Mouse (Mus musculus): ENCODE measurements around the gene Clcn5.

Gene Clcn5

DNA sequence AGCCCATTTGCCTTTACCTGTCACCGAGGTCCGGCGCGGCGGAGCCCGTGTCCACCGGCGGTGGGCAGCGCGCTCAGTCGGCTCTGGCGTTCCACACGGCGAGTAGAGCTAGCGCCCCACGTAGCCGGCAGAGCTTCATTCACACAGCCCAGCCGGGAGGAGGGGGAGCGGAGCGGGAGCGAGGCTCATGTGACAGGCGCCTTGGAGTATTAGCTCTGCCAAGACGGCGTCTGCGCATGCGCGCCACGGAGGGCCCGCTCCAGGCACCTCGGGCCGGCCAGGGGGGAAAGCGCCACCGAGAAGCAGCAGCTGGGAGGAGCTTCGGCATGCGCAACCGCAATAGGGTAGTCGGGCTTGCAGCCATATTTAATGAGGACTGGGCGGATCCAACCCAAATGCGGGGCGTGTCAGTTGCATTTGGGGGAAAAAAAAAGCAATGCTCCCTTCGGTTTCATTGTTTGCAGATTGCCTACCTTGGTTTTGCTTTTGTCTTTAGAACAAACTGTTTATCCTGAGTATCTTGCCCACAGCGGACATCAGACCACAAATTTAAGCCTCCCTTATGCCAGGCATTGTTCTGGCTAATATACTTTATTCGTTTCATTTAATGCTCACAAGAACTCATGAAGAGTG, at the start of gene Clcn5:
Clcn5 (minus strand) TSS at position 270 of the 633 bp plus-strand sequence.
- DNase-seq (ENCODE audit: extremely low spot score, low read depth, low spot score), result peak; percentile 53

GRCm38 (mm10) chrX:7325455-7325854, 6.3 kb upstream of the Clcn5 start:
- no peak for DNase-seq (ENCODE audit: extremely low spot score, low read depth, low spot score)

- no peak for DNase-seq (ENCODE audit: extremely low spot score, low read depth, low spot score)
Observed at GRCm38 (mm10) chrX:7322288-7322687, 3.1 kb upstream of the Clcn5 start.

- DNase-seq (ENCODE audit: extremely low spot score, low read depth, low spot score), result no peak
Observed at GRCm38 (mm10) chrX:7320571-7320970, 1.4 kb upstream of the Clcn5 start.

- no peak for DNase-seq (ENCODE audit: extremely low spot score, low read depth, low spot score)
Observed at GRCm38 (mm10) chrX:7318551-7319025, 570 bp downstream of the Clcn5 start.

GRCm38 (mm10) chrX:7315115-7315514, 4.0 kb downstream of the Clcn5 start:
- DNase-seq (ENCODE audit: extremely low spot score, low read depth, low spot score), result no peak

DNA sequence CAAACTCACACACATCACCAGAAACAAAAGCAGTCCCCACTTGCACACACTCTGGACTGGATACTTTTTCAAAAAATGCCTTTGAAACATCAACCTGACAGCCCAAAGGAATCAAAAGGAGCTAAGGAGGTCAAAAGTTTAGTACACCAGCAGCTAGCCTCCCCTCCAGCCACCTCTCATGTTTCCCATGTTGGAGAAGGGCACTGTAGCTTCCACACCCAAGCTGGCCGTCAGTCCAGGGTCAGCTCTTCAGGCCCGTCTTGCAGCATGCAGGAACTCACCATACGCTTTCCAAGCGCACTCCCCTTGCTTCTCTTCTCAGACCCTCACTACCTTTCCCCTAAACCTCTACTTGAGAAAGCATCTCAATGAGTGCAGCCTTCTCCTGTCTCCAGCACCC, 4.5 kb downstream of the Clcn5 start:
- no peak for DNase-seq (ENCODE audit: extremely low spot score, low read depth, low spot score)

- DNase-seq (ENCODE audit: extremely low spot score, low read depth, low spot score), result no peak
Observed at GRCm38 (mm10) chrX:7308242-7308641, 10.9 kb downstream of the Clcn5 start.

DNA sequence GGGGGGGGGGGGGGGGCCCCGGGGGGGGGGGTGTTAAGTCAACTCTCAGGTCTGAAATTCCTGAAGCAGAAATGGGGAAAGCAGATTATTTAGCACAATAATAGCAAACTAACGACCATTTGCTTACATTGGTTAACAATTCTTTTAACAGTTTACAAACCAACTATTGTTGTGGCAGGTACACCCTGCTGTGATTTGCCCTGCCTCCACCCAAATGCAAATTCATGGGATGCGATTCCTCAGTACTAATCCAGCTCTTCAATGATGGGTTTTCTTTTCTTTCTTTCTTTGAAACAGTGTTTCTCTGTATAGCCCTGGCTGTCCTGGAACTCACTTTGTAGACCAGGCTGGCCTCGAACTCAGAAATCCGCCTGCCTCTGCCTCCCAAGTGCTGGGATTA, 12.3 kb downstream of the Clcn5 start:
- no peak for DNase-seq (ENCODE audit: extremely low spot score, low read depth, low spot score)

DNA sequence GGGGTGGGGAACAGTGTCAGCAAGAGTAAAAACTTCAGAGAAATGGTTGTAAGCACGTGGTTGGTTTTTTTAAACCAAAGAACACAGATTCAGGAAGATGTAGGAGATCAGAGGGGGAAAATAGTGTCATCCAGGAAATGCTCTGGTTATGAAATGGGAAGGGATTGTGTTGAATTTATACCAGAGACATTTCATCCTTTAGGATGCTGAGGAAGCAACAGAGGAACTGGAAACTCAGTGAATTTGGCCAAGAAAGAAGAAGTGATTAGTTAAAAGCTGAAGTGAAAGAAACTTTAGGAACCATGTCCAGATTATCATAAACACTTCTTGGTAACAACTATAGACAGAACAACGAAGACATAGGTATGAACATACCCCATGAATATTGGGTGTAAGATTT, 26.2 kb downstream of the Clcn5 start:
- no peak for DNase-seq (ENCODE audit: extremely low spot score, low read depth, low spot score)

- no peak for DNase-seq (ENCODE audit: extremely low spot score, low read depth, low spot score)
Observed at GRCm38 (mm10) chrX:7292151-7292768, 26.9 kb downstream of the Clcn5 start.

GRCm38 (mm10) chrX:7288976-7289375, 30.2 kb downstream of the Clcn5 start:
- DNase-seq (ENCODE audit: extremely low spot score, low read depth, low spot score), result no peak

DNA sequence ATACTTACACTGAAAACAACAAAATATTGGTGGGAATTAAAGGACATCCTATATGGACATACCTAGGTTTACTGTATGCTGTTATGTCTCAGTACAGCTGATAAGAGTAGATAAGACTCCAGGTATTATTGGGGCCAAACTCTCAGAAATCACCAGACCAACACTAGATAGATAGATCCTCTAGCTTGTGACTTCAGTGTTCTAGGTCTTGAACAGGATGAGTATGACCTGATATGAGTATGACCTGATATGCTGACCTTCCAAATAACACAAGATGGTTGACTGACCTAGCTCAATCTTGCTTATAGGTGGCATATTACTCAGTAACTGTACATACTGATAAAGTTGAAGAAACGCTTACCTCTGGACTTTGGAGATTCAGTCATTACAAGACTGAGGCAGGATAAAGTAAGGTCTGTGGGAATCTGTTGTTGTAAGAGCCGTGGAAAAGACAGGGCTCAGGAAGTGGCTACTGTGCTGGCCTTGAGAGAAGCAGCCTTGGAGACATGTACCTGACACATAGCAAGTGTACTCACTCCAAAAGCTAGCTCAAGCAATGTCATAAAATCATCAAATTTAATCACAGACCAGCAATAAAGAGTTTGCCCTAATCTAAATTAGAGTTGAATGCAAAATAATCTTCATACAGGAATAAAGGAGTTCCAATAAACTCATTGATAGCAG, 32.0 kb downstream of the Clcn5 start:
- DNase-seq (ENCODE audit: extremely low spot score, low read depth, low spot score), result no peak

GRCm38 (mm10) chrX:7282636-7283035, 36.5 kb downstream of the Clcn5 start:
- no peak for DNase-seq (ENCODE audit: extremely low spot score, low read depth, low spot score)

GRCm38 (mm10) chrX:7279722-7280121, 39.4 kb downstream of the Clcn5 start:
- no peak for DNase-seq (ENCODE audit: extremely low spot score, low read depth, low spot score)

- no peak for DNase-seq (ENCODE audit: extremely low spot score, low read depth, low spot score)
Observed at GRCm38 (mm10) chrX:7276564-7276963, 42.6 kb downstream of the Clcn5 start.

- no peak for DNase-seq (ENCODE audit: extremely low spot score, low read depth, low spot score)
Observed at GRCm38 (mm10) chrX:7261149-7261548, 58.0 kb downstream of the Clcn5 start.

DNA sequence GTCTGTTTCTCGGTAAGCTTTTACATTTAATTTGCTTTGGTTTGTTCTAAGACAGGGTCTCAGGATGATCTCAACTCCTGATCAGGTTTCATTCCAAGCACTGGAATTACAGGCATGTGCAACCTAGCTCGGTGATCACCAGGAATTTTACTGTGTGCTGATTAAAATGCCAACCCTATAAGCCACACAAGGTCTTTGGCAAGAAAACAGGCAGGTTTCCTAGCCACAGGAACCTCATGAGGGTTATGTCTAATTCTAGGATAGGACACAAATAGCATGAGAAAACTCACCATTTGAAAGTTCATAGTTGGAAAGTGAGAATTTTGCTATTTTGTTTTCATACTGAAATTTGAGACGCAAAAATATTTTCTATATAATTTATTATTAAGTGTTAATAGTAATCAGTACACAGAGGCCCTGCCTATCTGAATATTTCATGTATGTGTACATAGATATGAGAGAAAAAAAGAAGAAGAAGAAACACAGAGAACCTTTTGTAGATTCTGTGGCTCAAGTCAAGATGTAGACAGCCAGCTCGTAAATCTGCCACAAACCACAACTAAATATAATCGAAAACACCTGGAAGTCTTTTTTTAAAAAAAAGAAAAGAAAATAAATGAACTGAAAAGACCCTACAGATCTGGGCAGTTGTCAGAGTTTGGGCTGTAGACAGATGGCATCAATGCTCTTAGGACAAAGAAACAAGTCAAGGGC, 58.6 kb downstream of the Clcn5 start:
- peak; percentile 5 for DNase-seq (ENCODE audit: extremely low spot score, low read depth, low spot score)

DNA sequence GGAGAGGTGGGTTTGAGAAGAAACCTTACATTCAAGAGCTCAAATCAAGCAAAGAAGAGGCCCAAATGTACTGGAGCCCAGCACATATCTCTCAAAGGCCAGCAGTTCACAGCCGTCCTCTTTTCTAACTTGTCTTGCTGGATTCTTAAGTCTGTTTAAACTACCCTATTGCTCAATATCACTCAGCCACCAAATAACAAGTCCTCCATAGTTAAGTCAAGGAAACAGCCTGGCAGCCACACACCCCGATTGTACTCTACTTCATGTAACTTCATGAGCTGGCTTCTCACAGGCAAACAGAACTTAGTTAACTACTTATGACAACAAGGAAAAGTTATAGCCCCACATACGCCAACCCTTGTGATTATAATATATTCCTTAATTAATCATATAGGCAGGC, 59.4 kb downstream of the Clcn5 start:
- no peak for DNase-seq (ENCODE audit: extremely low spot score, low read depth, low spot score)

GRCm38 (mm10) chrX:7256022-7256421, 63.1 kb downstream of the Clcn5 start:
- DNase-seq (ENCODE audit: extremely low spot score, low read depth, low spot score), result no peak

- DNase-seq (ENCODE audit: extremely low spot score, low read depth, low spot score), result no peak
Observed at GRCm38 (mm10) chrX:7204099-7204498, 115.1 kb downstream of the Clcn5 start.

DNA sequence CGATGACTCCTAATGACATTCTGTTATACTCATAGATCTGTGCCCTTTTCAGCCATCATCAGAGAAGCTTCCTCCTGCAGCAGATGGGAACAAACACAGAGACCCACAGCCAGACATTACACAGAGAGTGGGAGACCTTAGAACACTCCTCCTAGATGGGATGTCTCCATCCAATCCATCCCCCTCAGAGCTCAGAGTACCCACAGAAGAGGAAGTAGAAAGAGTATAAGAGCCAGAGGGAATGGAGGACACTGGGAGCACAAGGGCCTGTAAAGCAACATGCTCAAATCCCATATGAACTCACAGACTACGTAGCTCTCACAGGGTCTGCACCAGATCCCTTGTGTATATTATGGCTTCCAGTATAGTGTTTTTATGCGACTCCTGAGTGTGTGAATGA, 115.6 kb downstream of the Clcn5 start:
- DNase-seq (ENCODE audit: extremely low spot score, low read depth, low spot score), result no peak
